Mouse (Mus musculus) MEL (cell line): Measurements from ENCODE around the gene 1700034J05Rik. TPM values are rescaled to one million over a fixed set of nuclear protein-coding genes. Genes with fewer than 3 reads are reported as not detected.

ENCODE experiments used
- DNase-seq: peaks from one replicate; pipeline ENCODE4 v3.0.0; 2011; ENCODE audit warnings: low read depth, low spot score
- H3K27ac ChIP-seq: 2 replicates; pipeline ENCODE4 v1.5.1; 2012; ENCODE audit warnings: low read depth, mild to moderate bottlenecking, control low read depth, low read length, moderate library complexity; ENCODE audit not compliant: control insufficient read depth
- H3K27me3 ChIP-seq, 2 experiments: fragments of 150-350 bp in 1 of 2; sonication (generic) in 1 of 2; 2 replicates each; pipeline ENCODE4 v1.6.1; 2012; ENCODE audit warnings: low read length in 2 of 2, mild to moderate bottlenecking in 2 of 2, improper control_type of control experiment in 1 of 2, moderate library complexity in 1 of 2; ENCODE audit not compliant: insufficient read depth in 2 of 2, control insufficient read depth in 1 of 2
- H3K36me3 ChIP-seq, 2 experiments: 2 replicates each; pipeline ENCODE4 v1.6.1; 2012 to 2014; ENCODE audit warnings: low read length in 2 of 2, improper control_type of control experiment in 1 of 2, inconsistent platforms in 1 of 2, mild to moderate bottlenecking in 1 of 2; ENCODE audit not compliant: insufficient read depth in 2 of 2, control insufficient read depth in 1 of 2
- H3K4me1 ChIP-seq, 2 experiments: fragments of 150-350 bp in 1 of 2; sonication (generic) in 1 of 2; 2 replicates each; pipeline ENCODE4 v1.6.1; 2012; ENCODE audit warnings: low read length in 2 of 2, improper control_type of control experiment in 1 of 2, mild to moderate bottlenecking in 1 of 2; ENCODE audit not compliant: insufficient read depth in 2 of 2, control insufficient read depth in 1 of 2
- H3K4me3 ChIP-seq, 2 experiments: fragments of 150-350 bp in 1 of 2; sonication (generic) in 1 of 2; 2 replicates each; pipeline ENCODE4 v1.5.1; 2012; ENCODE audit warnings: low read depth in 2 of 2, low read length in 2 of 2, mild to moderate bottlenecking in 2 of 2, moderate library complexity in 2 of 2, control low read depth in 1 of 2, improper control_type of control experiment in 1 of 2; ENCODE audit not compliant: control insufficient read depth in 1 of 2, insufficient read depth in 1 of 2
- H3K79me2 ChIP-seq: 2 replicates; pipeline ENCODE4 v1.6.1; 2012; ENCODE audit warnings: mild to moderate bottlenecking, low read length, moderate library complexity; ENCODE audit not compliant: control insufficient read depth, poor library complexity, insufficient read depth
- H3K9ac ChIP-seq: 2 replicates; pipeline ENCODE4 v1.6.1; 2012; ENCODE audit warnings: low read depth, mild to moderate bottlenecking, control low read depth, low read length, moderate library complexity; ENCODE audit not compliant: control insufficient read depth, poor library complexity, severe bottlenecking
- H3K9me3 ChIP-seq: fragments of 150-350 bp; sonication (generic); replicated peaks from 2 replicates; pipeline ENCODE4 v1.6.1; 2012; ENCODE audit warnings: mild to moderate bottlenecking, low read length, improper control_type of control experiment, moderate library complexity; ENCODE audit not compliant: insufficient read depth
- BHLHE40 ChIP-seq: IDR thresholded peaks from 2 replicates; pipeline ENCODE4 v1.6.1; 2012; ENCODE audit warnings: low read depth, mild to moderate bottlenecking, inconsistent platforms, low read length, improper control_type of control experiment, borderline replicate concordance
- CTCF ChIP-seq, 3 experiments: IDR thresholded peaks in 2 of 3; conservative IDR thresholded peaks in 1 of 3; 2 replicates each; pipeline ENCODE4 v1.5.1; 2011 to 2012; ENCODE audit warnings: low read length in 3 of 3, low read depth in 2 of 3, mild to moderate bottlenecking in 2 of 3, improper control_type of control experiment in 1 of 3, inconsistent platforms in 1 of 3, mixed read lengths in 1 of 3, moderate library complexity in 1 of 3; ENCODE audit not compliant: control insufficient read depth in 1 of 3, insufficient read depth in 1 of 3, poor library complexity in 1 of 3, severe bottlenecking in 1 of 3
- GABPA ChIP-seq: IDR thresholded peaks from 2 replicates; pipeline ENCODE4 v1.6.1; 2012; ENCODE audit warnings: low read depth, mild to moderate bottlenecking, inconsistent platforms, low read length, improper control_type of control experiment, moderate library complexity
- MEF2A ChIP-seq: IDR thresholded peaks from 2 replicates; pipeline ENCODE4 v1.6.1; 2014; ENCODE audit warnings: low read depth, mild to moderate bottlenecking, inconsistent platforms, low read length, improper control_type of control experiment; ENCODE audit not compliant: poor library complexity, insufficient replicate concordance, severe bottlenecking; ENCODE audit errors: extremely low read depth
- NELFE ChIP-seq: IDR thresholded peaks from 2 replicates; pipeline ENCODE4 v1.6.1; 2011; ENCODE audit warnings: low read depth, low read length, improper control_type of control experiment
- RAD21 ChIP-seq: IDR thresholded peaks from 2 replicates; pipeline ENCODE4 v1.6.1; 2011; ENCODE audit warnings: mild to moderate bottlenecking, low read depth, low read length, improper control_type of control experiment
- SMC3 ChIP-seq: IDR thresholded peaks from 2 replicates; pipeline ENCODE4 v1.6.1; 2011; ENCODE audit warnings: low read depth, low read length, improper control_type of control experiment
- polyA plus RNA-seq, 2 experiments: library from polyadenylated mRNA; stranded (reverse) in 1 of 2; unstranded in 1 of 2; fragments of >175 nt in 1 of 2; fragments of >200 nt in 1 of 2; gene quantifications; 2 replicates each; pipeline versions ENCODE4 v1.2.1 to v1.2.4; 2012; ENCODE audit warnings: low replicate concordance in 2 of 2, low read depth in 1 of 2; ENCODE audit not compliant: insufficient read length in 2 of 2, insufficient read depth in 1 of 2, missing spikeins in 1 of 2
- total RNA-seq: library from RNA; depleted of rRNA; stranded (reverse); fragments of 300-350 nt; gene quantifications from 2 replicates; pipeline ENCODE4 v1.2.3, GENCODE M21; 2012; rRNA removed

1700034J05Rik gene
- total and polyA plus RNA-seq, 3 experiments, result not detected

GRCm38 (mm10) chr6:146903632-146904031, 50.6 kb downstream of the 1700034J05Rik start:
- Histone ChIP-seq H3K79me2 (no peaks in the 10 kb centered on the region), H3K4me1 (peaks cover 7% of the 10 kb centered on the region in 2 experiments)

GRCm38 (mm10) chr6:146901929-146902328, 52.3 kb downstream of the 1700034J05Rik start:
- TF ChIP-seq BHLHE40, result no peak
- peak in 2 of 3 experiments; percentile 38 to 41; a peak in 3 of 6 replicates for TF ChIP-seq CTCF (IDR thresholded peaks at IDR 0.05 in 2 of 3, conservative IDR thresholded peaks at IDR 0.05 in 1 of 3; ENCODE audit: control insufficient read depth in 1 of 3, insufficient read depth in 1 of 3, low read depth in 2 of 3, low read length in 3 of 3, poor library complexity in 1 of 3, severe bottlenecking in 1 of 3)
- TF ChIP-seq SMC3, result peak; percentile 30
- no peak for TF ChIP-seq MEF2A
- TF ChIP-seq RAD21, result peak; percentile 31
- no peaks in the 10 kb centered on the region for H3K27me3 ChIP-seq
- no peaks in the 10 kb centered on the region for H3K9me3 ChIP-seq
- DNase-seq, result no peak
- H3K79me2 ChIP-seq, result no peaks in the 10 kb centered on the region
- H3K9ac ChIP-seq, result no peak overlapping the region
- no peak overlapping the region for H3K27ac ChIP-seq
- H3K4me1 ChIP-seq, result peaks cover 7% of the 10 kb centered on the region in 2 experiments
- no peak overlapping the region for H3K4me3 ChIP-seq
- peaks cover 0 to 9% of the 10 kb centered on the region in 2 experiments; a peak in 2 of 4 replicates for H3K36me3 ChIP-seq

More at GRCm38 (mm10) chr6:146903632-146904031, 50.6 kb downstream of the 1700034J05Rik start:
- Histone ChIP-seq H3K9ac (no peak overlapping the region), H3K4me3 (no peak overlapping the region), H3K27me3 (no peaks in the 10 kb centered on the region), H3K9me3 (no peaks in the 10 kb centered on the region), H3K36me3 (peaks cover 0 to 11% of the 10 kb centered on the region in 2 experiments; a peak in 2 of 4 replicates), H3K27ac (no peak overlapping the region)
- TF ChIP-seq MEF2A (no peak), NELFE (no peak), GABPA (no peak)
- DNase-seq, result no peak

Other genes starting within 250 kb of the 1700034J05Rik start
- gene Stk38l, start 229.4 kb downstream of the 1700034J05Rik start, total RNA-seq, result 5.1 and 6.2 TPM in 2 replicates
- gene Stk38l, start 229.4 kb downstream of the 1700034J05Rik start, polyA plus RNA-seq, result 1 to 10 TPM in 1 of 2 experiments, not detected in 1; 9.2 TPM
- gene Arntl2, start 158.4 kb downstream of the 1700034J05Rik start, total RNA-seq, result 16.8 and 20.2 TPM in 2 replicates
- 10 to 100 TPM in 1 of 2 experiments, not detected in 1; 20.6 TPM for gene Arntl2, start 158.4 kb downstream of the 1700034J05Rik start, polyA plus RNA-seq
- not detected in 2 replicates for gene Smco2, start 104.3 kb downstream of the 1700034J05Rik start, total RNA-seq
- gene Smco2, start 104.3 kb downstream of the 1700034J05Rik start, polyA plus RNA-seq, result not detected
- 12.2 and 13.8 TPM in 2 replicates for gene Ppfibp1, start 65.9 kb downstream of the 1700034J05Rik start, total RNA-seq
- 10 to 100 TPM in 1 of 2 experiments, not detected in 1; 14.6 TPM for gene Ppfibp1, start 65.9 kb downstream of the 1700034J05Rik start, polyA plus RNA-seq
- gene Rep15, start 78.2 kb upstream of the 1700034J05Rik start, total RNA-seq, result 0.31 and 0.36 TPM in 2 replicates
- gene Rep15, start 78.2 kb upstream of the 1700034J05Rik start, polyA plus RNA-seq, result under 1 TPM in 1 of 2 experiments, not detected in 1; 0.43 TPM
- 97.0 and 99.0 TPM in 2 replicates for gene Mrps35, start 88.3 kb upstream of the 1700034J05Rik start, total RNA-seq
- 100 to 1,000 TPM in 1 of 2 experiments, not detected in 1; 148 TPM for gene Mrps35, start 88.3 kb upstream of the 1700034J05Rik start, polyA plus RNA-seq
- not detected in 2 replicates for gene Mansc4, start 132.6 kb upstream of the 1700034J05Rik start, total RNA-seq
- under 1 TPM in 1 of 2 experiments, not detected in 1; 0.21 TPM for gene Mansc4, start 132.6 kb upstream of the 1700034J05Rik start, polyA plus RNA-seq
- 7.3 and 10.9 TPM in 2 replicates for gene Klhl42, start 137.0 kb upstream of the 1700034J05Rik start, total RNA-seq
- 1 to 10 TPM in 1 of 2 experiments, not detected in 1; 8.2 TPM for gene Klhl42, start 137.0 kb upstream of the 1700034J05Rik start, polyA plus RNA-seq